Mouse (Mus musculus) kidney, postnatal 14 days (tissue): ENCODE results near the gene Itpr2.

ENCODE experiments used
- DNase-seq: peaks from one replicate; pipeline ENCODE4 v3.0.0; 2022; ENCODE audit warnings: mixed read lengths

Itpr2 gene

GRCm38 (mm10) chr6:146501866-146502804, at the start of gene Itpr2:
Gene Itpr2, minus strand, starts transcription at chr6:146502223.
- DNase-seq, result peak; percentile 95

- no peak for DNase-seq
Measured at GRCm38 (mm10) chr6:146551326-146551725, 49.3 kb upstream of the Itpr2 start.

DNA sequence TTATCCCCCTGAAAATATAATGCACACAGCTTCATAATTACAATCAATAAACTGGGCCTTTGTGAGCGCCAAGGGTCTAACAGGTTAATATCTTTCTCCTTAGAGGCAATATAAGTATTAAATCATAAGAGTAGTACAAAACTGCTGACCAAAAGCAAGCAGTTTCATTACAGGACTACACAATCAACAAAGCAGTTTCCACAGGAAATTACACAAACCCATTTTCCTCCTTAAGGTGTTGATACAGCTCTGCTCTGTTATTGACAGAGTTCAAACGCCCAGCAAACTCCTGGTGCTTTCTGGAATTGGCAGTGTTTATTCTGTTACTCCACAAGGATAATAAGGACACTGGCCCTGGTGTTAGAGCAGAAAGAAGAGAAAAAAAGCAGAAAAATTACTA, 48.4 kb upstream of the Itpr2 start:
- no peak for DNase-seq

- no peak for DNase-seq
Measured at GRCm38 (mm10) chr6:146545289-146545865, 43.4 kb upstream of the Itpr2 start.

DNA sequence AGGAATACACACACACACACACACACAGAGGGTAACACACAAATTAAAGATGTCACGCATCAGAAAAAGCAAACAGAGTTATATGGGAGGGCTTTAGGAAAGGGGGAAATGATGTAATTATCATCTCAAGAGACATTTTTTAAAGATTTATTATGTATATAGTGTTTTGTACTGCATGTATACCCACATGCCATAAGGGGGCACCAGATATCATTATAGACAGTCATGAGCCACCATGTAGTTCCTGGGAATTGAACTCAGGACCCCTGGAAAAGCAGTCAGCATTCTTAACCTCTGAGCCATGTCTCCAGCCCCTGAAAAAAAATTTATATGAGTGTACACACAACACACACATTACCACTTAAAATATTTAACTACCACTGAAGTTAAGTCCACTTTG, 42.6 kb upstream of the Itpr2 start:
- no peak for DNase-seq

GRCm38 (mm10) chr6:146540386-146540785, 38.4 kb upstream of the Itpr2 start:
- DNase-seq, result no peak

- DNase-seq, result no peak
Measured at GRCm38 (mm10) chr6:146538661-146539060, 36.6 kb upstream of the Itpr2 start.

GRCm38 (mm10) chr6:146538071-146538470, 36.0 kb upstream of the Itpr2 start:
- no peak for DNase-seq

DNA sequence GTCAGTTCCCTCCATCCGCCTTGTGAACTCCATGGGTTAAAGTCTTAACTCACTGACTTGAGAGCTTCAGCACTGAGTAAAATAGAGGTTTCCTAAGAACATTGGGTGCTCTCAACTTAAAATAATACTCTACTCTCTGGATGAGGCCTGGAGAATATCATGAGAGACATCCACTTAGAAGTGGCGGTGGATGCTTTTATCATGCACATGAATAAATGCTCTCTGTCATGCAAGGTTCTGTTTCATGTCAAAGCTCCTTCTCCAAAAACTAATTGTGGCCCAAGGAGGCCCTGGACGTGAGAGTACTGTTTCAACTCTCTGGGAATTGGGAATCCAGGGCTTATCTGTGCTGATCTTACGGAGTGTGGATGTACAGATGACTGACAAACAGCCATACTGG, 35.1 kb upstream of the Itpr2 start:
- DNase-seq, result no peak

- DNase-seq, result no peak
Measured at GRCm38 (mm10) chr6:146535501-146535900, 33.5 kb upstream of the Itpr2 start.

GRCm38 (mm10) chr6:146533146-146533545, 31.1 kb upstream of the Itpr2 start:
- DNase-seq, result no peak

GRCm38 (mm10) chr6:146530769-146531168, 28.7 kb upstream of the Itpr2 start:
- peak; percentile 74 for DNase-seq

GRCm38 (mm10) chr6:146530363-146530762, 28.3 kb upstream of the Itpr2 start:
- DNase-seq, result no peak

DNA sequence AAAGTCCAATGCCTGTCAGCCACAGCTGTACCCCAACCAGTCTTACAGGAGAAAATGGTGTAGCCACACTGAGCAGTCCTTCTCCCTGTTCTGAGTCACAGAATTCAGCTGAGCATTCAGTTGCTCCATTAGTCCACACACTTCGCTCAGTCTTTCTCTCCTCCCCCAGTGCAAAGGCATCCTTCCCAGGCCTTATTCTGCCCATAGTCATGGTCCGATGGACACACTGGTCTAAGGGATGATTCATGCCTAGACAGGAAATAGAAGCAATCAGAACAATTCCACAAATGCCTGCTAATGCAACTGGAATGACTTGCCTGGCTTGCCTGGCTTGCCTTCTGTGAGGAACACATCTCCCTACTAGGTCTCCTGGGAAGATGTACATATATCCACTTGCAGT, 25.5 kb upstream of the Itpr2 start:
- DNase-seq, result no peak

GRCm38 (mm10) chr6:146525500-146525899, 23.5 kb upstream of the Itpr2 start:
- no peak for DNase-seq

DNA sequence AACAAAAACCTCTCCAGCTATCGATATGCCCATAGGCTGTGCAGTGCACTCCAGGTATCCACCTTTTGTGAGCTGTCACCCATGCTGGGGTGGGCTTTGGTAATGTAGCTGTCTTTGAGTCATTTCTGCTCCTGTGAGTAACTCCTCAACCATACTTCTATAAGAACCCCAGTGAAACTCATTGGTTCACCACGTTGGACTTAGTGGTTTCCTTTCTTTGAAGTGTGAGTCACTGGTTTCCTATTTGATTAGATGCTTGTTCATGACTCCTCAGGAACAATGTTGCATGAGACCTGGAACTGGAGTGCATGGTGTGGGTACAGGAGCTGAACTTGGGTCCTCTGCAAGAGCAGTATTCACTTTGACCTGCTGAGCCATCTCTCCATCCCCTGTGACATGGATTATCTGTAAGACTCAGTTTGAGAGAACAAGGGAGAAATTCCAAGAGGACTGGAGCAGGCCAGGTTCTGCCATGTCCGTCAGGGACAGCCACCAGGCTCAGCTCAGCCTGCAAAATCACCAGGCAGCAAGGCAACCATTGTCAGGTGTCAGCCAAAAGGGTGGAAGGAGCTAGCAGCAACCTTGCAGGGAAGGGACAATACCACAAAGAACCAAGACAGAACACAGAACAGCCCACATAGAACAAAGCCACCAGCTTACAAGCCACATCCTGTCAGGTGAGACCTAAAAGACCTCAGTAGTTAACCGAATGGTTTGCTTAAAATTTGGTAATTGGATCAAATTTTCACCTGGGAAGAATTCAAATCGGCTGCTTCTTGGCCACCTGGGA, 19.6 kb upstream of the Itpr2 start:
- no peak for DNase-seq

DNA sequence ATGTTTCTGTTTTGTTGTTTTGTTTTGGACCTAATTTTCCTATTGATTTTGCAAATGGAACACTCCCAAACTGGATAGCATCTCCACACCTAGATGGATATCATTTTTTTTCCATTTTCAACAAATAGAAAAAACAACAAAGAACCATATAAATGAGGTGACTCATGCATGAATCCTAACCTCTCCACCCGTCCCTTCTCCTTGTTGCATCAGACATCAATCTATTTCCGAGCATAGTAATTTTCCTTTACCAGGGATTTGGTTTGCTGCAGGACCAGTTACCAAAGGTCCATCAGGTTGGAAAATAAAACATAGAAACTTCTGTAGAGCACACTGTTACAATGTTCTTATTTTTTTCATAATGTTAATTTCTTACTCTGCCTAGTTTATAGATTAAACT, 17.0 kb upstream of the Itpr2 start:
- DNase-seq, result no peak

DNA sequence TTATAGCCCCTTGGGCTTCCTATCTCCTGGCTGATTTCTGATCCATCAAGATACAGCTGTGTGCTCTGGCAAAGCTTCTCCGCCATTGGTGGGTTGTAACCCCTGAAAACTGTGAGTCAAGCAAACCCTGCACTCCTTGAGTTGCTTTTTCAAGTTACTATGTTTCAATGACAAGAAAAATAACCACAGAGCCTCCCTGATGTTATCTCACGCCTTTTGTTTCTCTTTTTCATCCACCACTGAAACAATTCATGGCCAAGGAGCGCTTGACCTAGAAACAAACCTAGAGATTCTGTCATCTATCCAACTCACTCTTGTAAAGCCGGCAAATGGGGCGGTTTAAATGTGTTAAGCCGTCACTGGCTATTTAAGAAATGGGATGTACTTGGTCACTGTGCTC, 13.9 kb upstream of the Itpr2 start:
- no peak for DNase-seq

GRCm38 (mm10) chr6:146514531-146514948, 12.5 kb upstream of the Itpr2 start:
- DNase-seq, result no peak

DNA sequence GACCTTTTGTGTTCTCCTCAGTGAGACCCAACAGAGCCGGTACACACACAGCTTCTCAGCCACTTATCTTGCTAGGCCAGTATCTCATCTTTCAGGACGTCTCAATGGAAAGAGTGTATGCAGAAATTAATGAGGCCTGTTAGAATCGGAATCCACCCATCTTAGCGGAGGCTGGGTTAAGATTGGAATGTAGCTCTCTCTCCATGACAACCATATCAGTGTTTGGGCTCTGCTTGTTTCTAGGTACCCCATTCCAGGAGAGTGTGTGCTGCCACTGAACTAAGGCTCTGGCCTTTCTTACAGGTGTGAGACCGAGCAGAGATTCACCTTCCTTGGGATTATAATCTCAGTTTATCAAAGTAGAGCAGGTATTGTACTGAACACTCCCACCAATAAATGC, 11.9 kb upstream of the Itpr2 start:
- DNase-seq, result no peak

DNA sequence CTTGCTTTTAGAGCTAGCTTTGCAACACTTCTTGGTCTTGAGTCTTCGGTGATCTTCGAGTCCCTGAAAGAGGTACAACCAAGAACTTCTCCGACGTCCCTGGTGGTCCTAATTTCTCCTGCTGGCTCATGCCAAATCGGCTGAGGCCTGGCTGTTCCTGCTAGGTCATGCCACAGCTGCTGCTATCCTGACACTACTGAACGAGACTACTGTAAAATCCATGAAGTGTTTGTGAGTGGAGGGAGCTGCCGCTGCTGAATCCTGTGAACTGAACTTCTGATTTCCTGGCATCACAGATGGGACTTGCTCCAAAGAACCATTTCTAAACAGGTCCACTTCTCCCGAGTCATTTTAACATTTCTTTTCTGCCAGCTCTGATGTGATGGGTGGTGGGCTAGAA, 11.4 kb upstream of the Itpr2 start:
- no peak for DNase-seq

GRCm38 (mm10) chr6:146511511-146511910, 9.5 kb upstream of the Itpr2 start:
- no peak for DNase-seq

GRCm38 (mm10) chr6:146509891-146510290, 7.9 kb upstream of the Itpr2 start:
- no peak for DNase-seq

DNA sequence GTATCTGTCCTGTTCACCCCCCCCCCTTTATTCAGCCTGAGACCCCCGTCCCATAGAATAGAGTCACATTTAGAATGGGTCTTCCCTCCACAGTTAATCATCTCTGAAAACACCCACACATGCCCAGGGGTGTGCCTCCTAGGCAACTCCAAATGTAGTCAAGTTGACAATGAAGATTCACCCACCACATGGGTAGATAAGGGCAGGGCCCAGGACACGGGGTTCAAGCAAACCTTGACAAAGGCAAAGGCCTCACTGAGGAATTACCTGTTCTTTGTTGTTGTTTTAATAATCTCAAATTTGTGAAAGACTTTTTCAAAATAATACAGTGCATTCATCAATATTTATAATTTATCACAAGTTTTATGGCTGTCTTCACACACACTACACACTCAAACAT, 2.4 kb upstream of the Itpr2 start:
- DNase-seq, result no peak
